Mouse (Mus musculus): ENCODE measurements around the gene Ttll2.
"Not testable (repeated sequence)": the region's sequence is repeated elsewhere in the genome, so short reads cannot be mapped to it uniquely, and the experiment has no call there.

DNA sequence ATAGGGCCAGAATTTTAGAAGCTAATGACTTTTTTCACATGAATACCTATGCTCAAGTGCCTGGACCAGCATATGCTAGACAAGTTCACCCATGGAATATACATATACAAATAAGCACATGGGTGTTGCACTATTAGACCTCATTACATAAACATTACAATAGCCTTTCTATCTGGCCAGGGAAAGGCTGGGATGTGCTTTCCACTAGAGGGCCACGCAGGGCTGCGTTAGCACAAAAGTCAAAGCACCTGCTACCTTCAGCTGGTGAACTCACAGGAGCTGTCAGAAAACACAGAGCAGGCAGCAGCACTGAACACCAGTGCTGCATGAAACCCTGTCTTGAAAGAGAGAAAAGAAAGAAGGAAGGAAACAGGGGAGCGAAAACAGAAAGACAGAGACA lies 25.4 kb upstream of the Ttll2 start:
- TF ChIP-seq GATA1 (IDR thresholded peaks at IDR 0.05; ENCODE audit: borderline replicate concordance, low read length); POLR2AphosphoS5 (IDR thresholded peaks at IDR 0.05; ENCODE audit: insufficient replicate concordance, low read depth, low read length); CTCF (IDR thresholded peaks at IDR 0.05; ENCODE audit: low read depth, low read length); TAL1 (conservative IDR thresholded peaks at IDR 0.05; ENCODE audit: low read depth, low read length); GATA2 (IDR thresholded peaks at IDR 0.05; ENCODE audit: borderline replicate concordance, low read depth, low read length): not testable (repeated sequence)

Measured in G1E (cell line).